Mouse (Mus musculus): Measurements from ENCODE around the gene Tex19.2. TPM values are rescaled to one million over a fixed set of nuclear protein-coding genes. Genes with fewer than 3 reads are reported as not detected.

Gene Tex19.2
- polyA plus RNA-seq (2015; fragmentation: Nextera tagmentation; extraction: Ambion mirVana): 0.09 TPM in 1 of 2 replicates, not detected in the other

DNA sequence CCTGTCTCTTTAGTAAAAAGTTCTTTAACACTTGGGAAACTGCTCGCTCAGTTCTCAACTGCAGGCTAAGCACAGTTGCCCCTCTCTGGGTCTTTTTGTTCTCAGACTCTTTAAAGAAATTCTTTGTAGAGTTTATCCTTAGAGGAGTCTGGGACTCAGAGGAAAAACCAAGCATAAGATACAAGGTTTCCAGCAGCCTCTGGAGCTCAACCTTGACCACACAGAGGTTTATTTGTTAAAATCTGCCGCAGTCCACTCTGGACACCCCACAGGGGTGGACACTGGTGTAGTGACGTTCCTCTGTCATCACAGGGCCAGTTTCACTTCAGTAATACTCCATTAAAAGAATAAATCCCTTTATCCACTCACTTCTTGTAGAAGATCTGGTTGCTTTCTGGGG is at the start of gene Tex19.2:
Gene Tex19.2 (minus strand): TSS at position 101 of the 400 bp plus-strand sequence.
- ATAC-seq: no peak
- no peak within 1 kb of the TSS for H3K4me2 ChIP-seq
- no peak within 1 kb of the TSS for H3K27ac ChIP-seq
- 0 out of 2 replicates have a peak, but pooled peaks cover 3% of the 10 kb centered on the region for H3K4me1 ChIP-seq
- 41% methylated on average over 3 of the region's 3 CpGs for WGBS
- H3K9me3 ChIP-seq (replicated peaks): no peaks in the 10 kb centered on the region
- no peak within 1 kb of the TSS for H3K9ac ChIP-seq
- no peaks in the 10 kb centered on the region for H3K36me3 ChIP-seq (ENCODE audit: poor library complexity, severe bottlenecking)
- H3K27me3 ChIP-seq: no peaks in the 10 kb centered on the region
- no peak within 1 kb of the TSS for H3K4me3 ChIP-seq

DNA sequence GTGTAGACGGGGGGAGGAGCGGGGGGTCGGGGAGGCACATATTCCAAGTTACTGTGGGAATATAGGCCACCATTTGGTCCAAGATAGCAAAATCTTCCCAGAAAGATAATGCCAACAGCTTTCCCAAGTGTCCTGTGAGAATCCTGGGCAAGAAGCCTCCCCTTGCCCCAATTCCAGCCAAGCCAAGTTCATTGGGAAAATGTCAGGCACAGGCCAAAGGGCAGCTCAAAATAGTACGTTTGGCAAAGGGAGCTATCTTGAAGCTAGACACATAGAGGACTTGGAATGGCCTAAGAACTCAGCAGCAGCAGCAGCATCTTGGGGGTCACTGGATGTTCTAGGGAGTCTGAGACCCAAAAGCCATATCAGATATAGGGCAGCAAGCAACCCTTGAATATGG is 45.3 kb upstream of the Tex19.2 start:
- 85% methylated on average over 4 of the region's 4 CpGs for WGBS
- Histone ChIP-seq H3K27ac (no peak overlapping the region), H3K27me3 (no peaks in the 10 kb centered on the region; the same call in 1 of the 2 replicates), H3K9me3 (replicated peaks) (no peaks in the 10 kb centered on the region), H3K4me3 (no peak overlapping the region), H3K4me2 (no peak overlapping the region), H3K4me1 (no peaks in the 10 kb centered on the region), H3K9ac (no peak overlapping the region), H3K36me3 (ENCODE audit: poor library complexity, severe bottlenecking) (no peaks in the 10 kb centered on the region)
- no peak for ATAC-seq

DNA sequence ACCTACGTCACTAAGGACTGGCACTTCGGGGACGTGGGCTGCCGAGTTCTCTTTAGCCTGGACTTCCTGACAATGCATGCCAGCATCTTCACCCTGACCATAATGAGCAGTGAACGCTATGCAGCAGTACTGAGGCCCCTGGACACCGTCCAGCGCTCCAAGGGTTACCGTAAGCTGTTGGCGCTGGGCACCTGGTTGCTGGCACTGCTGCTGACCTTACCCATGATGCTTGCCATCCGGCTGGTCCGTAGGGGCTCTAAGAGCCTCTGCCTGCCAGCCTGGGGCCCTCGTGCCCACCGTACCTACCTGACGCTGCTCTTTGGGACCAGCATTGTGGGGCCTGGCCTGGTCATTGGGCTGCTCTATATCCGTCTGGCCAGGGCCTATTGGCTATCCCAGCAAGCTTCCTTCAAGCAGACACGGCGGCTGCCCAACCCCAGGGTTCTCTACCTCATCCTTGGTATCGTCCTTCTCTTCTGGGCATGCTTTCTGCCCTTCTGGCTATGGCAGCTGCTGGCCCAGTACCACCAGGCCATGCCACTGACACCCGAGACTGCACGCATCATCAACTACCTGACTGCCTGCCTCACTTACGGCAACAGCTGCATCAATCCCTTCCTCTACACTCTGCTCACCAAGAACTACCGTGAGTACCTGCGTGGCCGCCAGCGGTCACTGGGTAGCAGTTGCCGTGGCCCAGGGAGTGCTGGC is 42.3 kb upstream of the Tex19.2 start:
- 94% methylated on average over 26 of the region's 26 CpGs for WGBS
- H3K4me2 ChIP-seq: no peak overlapping the region
- peaks cover 12% of the 10 kb centered on the region for H3K4me1 ChIP-seq
- no peaks in the 10 kb centered on the region for H3K9me3 ChIP-seq (replicated peaks)
- H3K27me3 ChIP-seq: peaks cover 24% of the 10 kb centered on the region
- H3K9ac ChIP-seq: no peak overlapping the region
- H3K4me3 ChIP-seq: no peak overlapping the region
- no peak overlapping the region for H3K27ac ChIP-seq
- ATAC-seq: no peak
- no peaks in the 10 kb centered on the region for H3K36me3 ChIP-seq (ENCODE audit: poor library complexity, severe bottlenecking)

DNA sequence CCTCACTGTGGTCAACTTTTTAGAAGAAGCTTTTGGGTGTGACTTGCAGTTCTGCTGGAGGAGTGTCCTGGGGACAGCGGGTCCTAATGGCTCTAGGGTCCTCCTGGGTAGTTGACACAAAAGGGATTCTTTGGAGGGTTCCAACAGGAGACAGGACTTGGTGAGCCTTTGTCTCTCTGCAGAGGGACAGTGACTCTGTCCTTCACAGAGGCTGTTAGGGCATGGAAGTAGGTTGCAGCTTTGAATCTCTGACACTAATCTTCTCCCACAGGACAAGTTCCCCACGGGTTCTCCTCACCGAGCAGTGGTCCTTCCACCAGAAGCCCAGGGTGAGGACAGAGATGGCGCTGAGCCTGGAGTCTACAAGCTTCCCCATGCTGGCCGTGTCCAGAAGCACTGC is 41.5 kb upstream of the Tex19.2 start, which contains the start of gene Uts2r:
Gene Uts2r (plus strand): TSS at position 301 of the 400 bp plus-strand sequence.
- WGBS: 86% methylated on average over 5 of the region's 5 CpGs
- ATAC-seq: no peak
- no peak within 1 kb of the TSS for H3K27ac ChIP-seq
- no peak within 1 kb of the TSS for H3K4me2 ChIP-seq
- H3K4me1 ChIP-seq: peaks cover 12% of the 10 kb centered on the region
- no peak within 1 kb of the TSS for H3K9ac ChIP-seq
- H3K9me3 ChIP-seq (replicated peaks): no peaks in the 10 kb centered on the region
- no peak within 1 kb of the TSS for H3K4me3 ChIP-seq
- peaks cover 32% of the 10 kb centered on the region for H3K27me3 ChIP-seq
- no peaks in the 10 kb centered on the region for H3K36me3 ChIP-seq (ENCODE audit: poor library complexity, severe bottlenecking)

DNA sequence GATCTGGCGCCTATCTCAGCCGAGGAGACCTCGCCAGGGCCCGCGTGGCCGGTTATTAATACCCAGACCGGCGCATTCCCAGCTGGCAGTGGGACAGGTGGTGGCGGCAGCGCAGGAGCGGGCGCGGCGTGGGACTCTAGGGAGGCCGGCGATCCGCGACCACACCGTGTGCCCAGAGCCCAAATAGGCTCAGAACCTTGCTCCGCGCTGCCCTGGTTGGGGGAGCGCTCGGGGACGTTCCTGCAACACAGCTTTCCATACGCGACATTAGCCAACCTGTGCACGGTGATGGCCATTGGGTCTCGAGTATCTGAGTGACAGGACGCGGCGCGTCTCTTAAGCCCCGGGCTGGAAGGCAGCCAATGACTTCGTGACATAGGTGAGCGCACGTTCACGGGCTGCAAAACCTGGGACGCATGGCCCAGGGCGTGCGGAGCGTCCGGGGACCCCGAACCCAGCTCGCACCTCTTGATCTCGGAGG is 38.0 kb upstream of the Tex19.2 start:
- no peak for ATAC-seq
- peak overlapping the region; percentile 72 for H3K4me2 ChIP-seq
- under 1% methylated on average over 45 of the region's 45 CpGs for WGBS
- no peak overlapping the region for H3K27ac ChIP-seq
- no peaks in the 10 kb centered on the region for H3K36me3 ChIP-seq (ENCODE audit: poor library complexity, severe bottlenecking)
- H3K4me3 ChIP-seq: peak overlapping the region; percentile 38
- H3K27me3 ChIP-seq: peaks cover 35% of the 10 kb centered on the region
- H3K9ac ChIP-seq: peak overlapping the region; percentile 51; the same call in 1 of the 2 replicates
- no peaks in the 10 kb centered on the region for H3K9me3 ChIP-seq (replicated peaks)
- peaks cover 17% of the 10 kb centered on the region for H3K4me1 ChIP-seq

DNA sequence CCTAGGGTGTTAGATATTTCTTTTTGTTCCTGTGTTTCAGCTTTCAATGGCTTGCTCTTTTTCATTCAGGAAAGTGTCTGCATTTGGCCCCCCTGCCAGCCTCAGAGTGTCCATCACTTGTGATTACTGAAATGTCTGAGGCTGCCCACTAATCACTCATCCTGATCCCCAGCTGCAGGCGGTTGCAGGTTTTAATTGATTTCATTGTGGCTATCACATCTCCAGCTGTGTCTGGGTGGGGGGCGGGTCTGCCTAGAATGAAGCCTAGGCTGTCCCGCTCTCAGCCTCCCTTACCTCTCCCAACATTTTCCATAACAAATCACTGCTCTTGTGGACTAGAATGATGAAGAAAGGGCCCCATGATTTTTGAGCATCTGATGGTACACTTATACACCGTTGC is 35.7 kb upstream of the Tex19.2 start:
- H3K9ac ChIP-seq: no peak overlapping the region
- no peaks in the 10 kb centered on the region for H3K9me3 ChIP-seq (replicated peaks)
- H3K27me3 ChIP-seq: peaks cover 35% of the 10 kb centered on the region
- no peak for ATAC-seq
- WGBS: 14% methylated on average over 4 of the region's 4 CpGs
- H3K27ac ChIP-seq: no peak overlapping the region
- H3K36me3 ChIP-seq (ENCODE audit: poor library complexity, severe bottlenecking): no peaks in the 10 kb centered on the region
- no peak overlapping the region for H3K4me2 ChIP-seq
- no peak overlapping the region for H3K4me3 ChIP-seq
- H3K4me1 ChIP-seq: peaks cover 17% of the 10 kb centered on the region

DNA sequence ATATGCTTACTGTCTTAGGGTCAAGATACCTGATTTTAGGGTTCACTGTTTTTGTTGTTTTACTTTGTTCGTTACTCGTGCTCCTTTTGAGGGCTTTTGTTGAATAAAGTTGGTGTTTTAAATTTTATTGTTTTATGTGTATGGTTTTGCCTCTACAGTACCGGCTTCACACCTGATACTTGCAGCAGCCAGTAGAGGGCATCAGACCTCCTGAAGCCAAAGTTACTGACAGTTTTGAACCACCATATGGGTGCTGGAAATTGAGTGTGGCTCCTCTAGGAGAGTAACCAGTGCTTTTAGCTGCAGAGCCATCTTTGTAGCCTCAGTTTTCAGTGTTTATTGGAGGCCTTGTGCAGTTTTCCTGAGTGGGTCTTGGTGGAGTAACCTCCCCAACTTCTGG is 29.7 kb upstream of the Tex19.2 start:
- H3K27me3 ChIP-seq: no peaks in the 10 kb centered on the region
- H3K4me3 ChIP-seq: no peak overlapping the region
- H3K36me3 ChIP-seq (ENCODE audit: poor library complexity, severe bottlenecking): no peaks in the 10 kb centered on the region
- ATAC-seq: no peak
- 91% methylated on average over 3 of the region's 3 CpGs for WGBS
- H3K4me1 ChIP-seq: no peaks in the 10 kb centered on the region
- no peak overlapping the region for H3K9ac ChIP-seq
- no peak overlapping the region for H3K27ac ChIP-seq
- H3K4me2 ChIP-seq: no peak overlapping the region
- H3K9me3 ChIP-seq (replicated peaks): no peaks in the 10 kb centered on the region

DNA sequence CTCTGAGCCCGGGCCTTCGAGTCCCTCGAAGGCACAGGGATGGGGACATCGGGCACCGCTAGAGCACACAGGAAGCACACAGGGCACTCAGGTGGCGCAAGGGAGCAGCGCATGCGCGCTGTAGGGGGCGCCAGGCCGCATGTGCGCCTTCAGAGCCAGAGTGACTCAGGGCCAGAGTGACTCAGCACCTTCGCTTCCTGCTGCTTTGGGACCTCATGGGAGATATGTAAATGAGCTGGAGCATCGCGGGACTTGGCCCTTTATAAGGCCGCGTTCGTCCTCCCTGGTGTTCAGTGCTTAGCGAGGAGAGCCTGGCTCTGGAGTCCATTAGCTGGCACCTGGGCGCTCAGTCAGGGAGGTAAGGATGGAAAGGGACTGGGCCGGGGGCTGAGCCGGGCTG is 27.4 kb upstream of the Tex19.2 start, which contains the start of gene Tex19.1:
Gene Tex19.1 (plus strand): TSS at position 279 of the 400 bp plus-strand sequence.
- 91% methylated on average over 22 of the region's 22 CpGs for WGBS
- Histone ChIP-seq H3K36me3 (ENCODE audit: poor library complexity, severe bottlenecking) (no peaks in the 10 kb centered on the region), H3K27ac (no peak within 1 kb of the TSS), H3K4me3 (no peak within 1 kb of the TSS), H3K4me2 (no peak within 1 kb of the TSS), H3K4me1 (no peaks in the 10 kb centered on the region), H3K27me3 (no peaks in the 10 kb centered on the region), H3K9me3 (replicated peaks) (no peaks in the 10 kb centered on the region), H3K9ac (no peak within 1 kb of the TSS)
- no peak for ATAC-seq

DNA sequence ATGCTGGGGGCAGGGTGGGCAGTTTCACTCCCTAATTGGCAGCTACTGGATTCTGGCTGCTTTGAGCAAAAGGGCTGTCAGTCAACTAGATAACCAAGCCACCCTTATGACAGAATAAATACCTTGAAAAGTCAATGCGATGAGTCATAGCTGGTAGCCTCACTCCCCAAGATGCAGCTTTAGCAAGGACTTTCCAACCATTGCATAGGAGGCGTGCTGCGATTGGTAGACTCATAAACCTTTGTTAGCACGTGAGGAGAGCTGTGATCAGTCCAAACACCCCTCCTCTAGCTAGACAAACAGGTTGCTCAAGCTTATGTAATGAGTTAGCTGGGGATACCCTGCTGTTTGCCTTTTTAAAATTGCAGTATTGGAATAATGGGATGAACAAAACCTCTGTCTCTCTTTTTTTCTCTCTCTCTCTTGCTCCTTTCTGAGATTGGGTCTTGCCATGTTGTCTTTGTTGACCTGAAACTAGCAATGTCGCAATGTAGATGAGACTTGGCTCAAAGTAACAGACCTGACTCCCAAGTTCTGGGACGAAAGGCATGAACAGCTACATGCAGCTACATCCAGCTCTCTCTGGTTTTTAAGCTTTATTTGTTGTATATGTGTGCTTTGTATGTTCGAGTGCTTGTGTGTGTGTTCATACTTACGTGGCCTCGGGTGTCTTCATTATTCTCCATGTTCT is 25.0 kb upstream of the Tex19.2 start:
- Histone ChIP-seq H3K27me3 (no peaks in the 10 kb centered on the region), H3K9ac (no peak overlapping the region), H3K27ac (no peak overlapping the region), H3K36me3 (ENCODE audit: poor library complexity, severe bottlenecking) (no peaks in the 10 kb centered on the region), H3K9me3 (replicated peaks) (no peaks in the 10 kb centered on the region), H3K4me1 (no peaks in the 10 kb centered on the region), H3K4me2 (no peak overlapping the region), H3K4me3 (no peak overlapping the region)
- WGBS: 71% methylated on average over 9 of the region's 9 CpGs
- ATAC-seq: no peak

DNA sequence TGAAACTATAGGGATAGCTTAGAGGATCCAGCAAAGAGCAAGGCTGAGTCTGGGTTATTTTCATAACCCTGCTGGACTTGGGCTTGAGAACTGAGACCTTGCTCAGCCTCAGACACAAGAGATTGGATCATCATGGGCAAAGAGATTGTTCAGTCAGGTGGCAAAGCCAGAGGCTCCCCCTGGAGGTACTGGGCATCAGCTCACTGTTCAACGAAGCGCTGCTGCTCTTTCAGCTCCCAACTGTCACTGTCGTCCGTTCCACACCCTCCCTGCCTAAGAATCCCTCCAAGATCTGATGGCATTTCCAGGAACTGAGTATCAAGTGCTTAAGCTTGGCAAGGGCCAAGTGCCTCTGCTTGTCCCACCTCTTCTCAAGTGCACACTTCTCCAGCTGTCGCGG is 20.3 kb upstream of the Tex19.2 start:
- H3K27ac ChIP-seq: no peak overlapping the region
- H3K4me1 ChIP-seq: no peaks in the 10 kb centered on the region
- H3K9ac ChIP-seq: no peak overlapping the region
- H3K4me3 ChIP-seq: no peak overlapping the region
- H3K27me3 ChIP-seq: no peaks in the 10 kb centered on the region
- no peaks in the 10 kb centered on the region for H3K36me3 ChIP-seq (ENCODE audit: poor library complexity, severe bottlenecking)
- no peak for ATAC-seq
- 43% methylated on average over 6 of the region's 6 CpGs for WGBS
- no peak overlapping the region for H3K4me2 ChIP-seq
- H3K9me3 ChIP-seq (replicated peaks): no peaks in the 10 kb centered on the region

DNA sequence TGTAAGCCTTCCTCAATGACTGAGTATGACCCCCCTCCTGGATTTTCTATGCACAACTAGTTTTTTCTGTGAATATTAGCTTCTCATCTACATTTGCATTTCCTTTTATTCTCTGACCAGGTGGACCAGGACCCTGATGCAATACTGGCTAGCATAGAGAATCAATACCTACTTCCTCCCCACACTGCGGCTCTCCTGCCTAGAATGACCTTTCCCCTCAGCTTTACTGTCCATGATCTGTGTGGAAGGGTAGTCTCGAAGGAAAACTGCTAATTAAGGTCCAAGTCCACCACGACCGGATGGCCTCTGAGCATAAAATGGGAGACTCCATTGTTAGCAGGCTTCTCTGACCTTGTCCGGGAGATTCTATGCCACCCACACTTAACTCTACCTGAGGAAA is 19.2 kb upstream of the Tex19.2 start:
- 89% methylated on average over 5 of the region's 5 CpGs for WGBS
- H3K36me3 ChIP-seq (ENCODE audit: poor library complexity, severe bottlenecking): no peaks in the 10 kb centered on the region

DNA sequence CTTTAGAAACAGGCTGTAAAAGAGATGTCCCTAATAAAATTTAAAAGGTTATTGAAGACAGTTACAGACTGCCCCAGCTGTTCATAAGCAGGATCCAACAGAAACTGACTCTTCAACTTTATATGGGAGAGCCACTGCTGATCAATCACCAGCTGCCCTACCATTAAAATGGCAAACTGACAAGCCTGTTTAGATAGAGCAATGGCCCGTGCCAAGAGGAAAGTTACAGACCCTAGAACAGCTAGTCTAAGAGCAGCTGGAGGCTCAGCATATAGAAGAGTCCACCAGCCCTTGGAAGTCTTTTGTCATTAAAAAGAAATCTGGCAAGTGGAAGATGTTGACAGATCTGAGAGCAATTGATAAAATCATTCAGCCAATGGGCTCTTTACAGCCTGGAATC is 16.1 kb upstream of the Tex19.2 start:
- Histone ChIP-seq H3K4me3 (no peak overlapping the region), H3K27ac (no peak overlapping the region), H3K27me3 (no peaks in the 10 kb centered on the region), H3K9me3 (replicated peaks) (no peaks in the 10 kb centered on the region), H3K4me2 (no peak overlapping the region), H3K9ac (no peak overlapping the region), H3K4me1 (no peaks in the 10 kb centered on the region), H3K36me3 (ENCODE audit: poor library complexity, severe bottlenecking) (no peaks in the 10 kb centered on the region)
- no peak for ATAC-seq
- WGBS: 66% methylated on average over 1 of the region's 1 CpGs

More for the DNA sequence above, 19.2 kb upstream of the Tex19.2 start:
- no peaks in the 10 kb centered on the region for H3K27me3 ChIP-seq
- no peak overlapping the region for H3K4me2 ChIP-seq
- no peak overlapping the region for H3K4me3 ChIP-seq
- ATAC-seq: no peak
- no peaks in the 10 kb centered on the region for H3K4me1 ChIP-seq
- no peak overlapping the region for H3K9ac ChIP-seq
- no peaks in the 10 kb centered on the region for H3K9me3 ChIP-seq (replicated peaks)
- no peak overlapping the region for H3K27ac ChIP-seq
